ENCODE assay signal across 1 mouse cellular context in the genomic region with DNA sequence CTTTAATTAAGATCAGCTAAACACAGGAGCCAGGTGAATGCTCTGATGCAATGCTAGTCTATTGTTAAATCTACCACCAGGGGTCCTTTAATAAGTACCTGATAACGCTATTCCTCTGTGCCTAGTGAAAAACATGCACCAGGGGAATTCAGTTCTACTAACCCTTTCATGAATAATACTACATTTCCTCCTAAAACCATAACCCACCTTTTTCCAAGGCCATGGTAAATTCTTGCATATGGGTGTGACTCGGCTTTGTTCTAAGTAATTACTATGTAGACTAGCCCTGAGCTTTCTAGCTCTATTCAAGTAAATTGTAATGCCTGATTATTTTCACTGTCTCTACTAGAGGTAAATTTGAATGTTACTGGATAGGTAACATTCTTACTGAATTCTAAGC. TPM values are rescaled to one million over a fixed set of nuclear protein-coding genes. Genes with fewer than 3 reads are reported as not detected.
"Had no signal": no experiment of that assay in that cellular context is flagged by ENCODE, and none has a peak within 500 bp of the region (broad histone marks: within the 10 kb centered on the region; RNA-seq: fewer than 3 reads in every experiment).

No protein-coding gene starts in this region.

RNA-seq across cellular contexts. Expression of gene Pclo, which starts 20.3 kb away (rescaled TPM):
- total RNA-seq: neutrophil, adult 5-6 weeks had no signal
